Mouse (Mus musculus) retina, embryonic 14.5 days (tissue): ENCODE results near the gene Unk.

Source experiments
- DNase-seq: peaks from one replicate; pipeline ENCODE4 v3.0.0-alpha.2; 2015; ENCODE audit warnings: low spot score

The Unk gene

DNA sequence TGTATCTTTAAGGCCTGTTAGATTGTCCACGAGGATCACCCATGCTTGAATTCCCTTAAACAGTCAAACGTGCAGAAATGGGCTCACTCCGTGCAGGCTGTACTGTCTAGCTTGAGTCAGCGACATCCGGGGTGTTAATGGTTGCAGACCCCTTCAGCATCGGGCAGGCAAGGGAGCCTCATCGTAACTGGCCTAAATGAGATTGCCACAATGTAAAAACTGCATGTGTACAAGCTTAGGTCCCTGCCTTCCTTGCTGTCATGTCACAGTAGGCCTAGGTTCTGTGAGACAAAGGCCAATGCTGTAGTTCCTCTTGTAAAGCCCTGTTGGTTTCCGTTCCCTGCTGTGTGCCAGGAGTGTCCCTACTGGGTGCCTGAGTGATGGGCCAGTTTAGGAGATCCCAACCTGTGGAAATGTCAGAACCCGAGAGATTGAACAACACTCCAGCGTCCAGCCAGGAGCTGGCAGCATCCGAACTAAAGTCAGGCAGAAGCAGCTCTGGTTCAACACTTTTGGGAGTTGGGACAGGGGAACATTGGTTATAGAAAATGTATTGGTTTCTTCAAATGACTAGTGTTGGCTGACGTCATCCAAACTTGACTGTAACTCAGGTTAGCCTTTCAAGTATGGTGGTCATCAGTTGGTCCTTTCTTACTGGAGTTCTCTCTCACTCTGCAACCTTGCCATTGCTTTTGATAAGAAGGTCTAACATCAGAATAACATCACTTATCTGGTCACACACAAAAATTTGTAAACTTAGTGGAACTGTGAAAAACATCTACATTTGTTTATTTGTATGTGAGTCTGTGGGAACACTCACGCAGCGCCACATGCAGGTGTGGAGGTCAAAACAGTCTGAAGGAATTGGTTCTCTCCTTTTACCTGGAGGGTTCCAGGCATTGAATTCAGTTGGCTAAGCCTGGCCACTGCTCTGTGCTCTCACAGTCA is 1.1 kb downstream of the Unk start:
- no peak for DNase-seq

DNA sequence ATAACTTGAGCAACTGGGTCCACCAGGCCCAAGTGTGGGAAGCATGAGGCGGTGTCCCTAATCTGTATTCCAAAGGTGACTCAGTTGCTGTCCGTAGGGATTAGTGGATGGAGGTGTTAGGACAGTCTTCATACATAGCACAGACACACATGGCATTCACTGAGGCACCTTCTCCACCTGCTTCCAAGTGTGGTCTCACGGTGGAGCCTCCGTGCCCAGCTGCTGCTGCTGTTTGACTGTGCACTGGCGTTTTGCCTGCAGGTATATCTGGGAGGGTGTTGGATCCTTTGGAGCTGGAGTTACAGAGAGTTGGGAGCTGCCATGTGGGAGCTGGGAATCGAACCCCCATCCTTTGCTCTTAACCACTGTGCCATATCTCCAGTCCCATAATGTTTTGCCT is 4.5 kb downstream of the Unk start:
- DNase-seq, result no peak

DNA sequence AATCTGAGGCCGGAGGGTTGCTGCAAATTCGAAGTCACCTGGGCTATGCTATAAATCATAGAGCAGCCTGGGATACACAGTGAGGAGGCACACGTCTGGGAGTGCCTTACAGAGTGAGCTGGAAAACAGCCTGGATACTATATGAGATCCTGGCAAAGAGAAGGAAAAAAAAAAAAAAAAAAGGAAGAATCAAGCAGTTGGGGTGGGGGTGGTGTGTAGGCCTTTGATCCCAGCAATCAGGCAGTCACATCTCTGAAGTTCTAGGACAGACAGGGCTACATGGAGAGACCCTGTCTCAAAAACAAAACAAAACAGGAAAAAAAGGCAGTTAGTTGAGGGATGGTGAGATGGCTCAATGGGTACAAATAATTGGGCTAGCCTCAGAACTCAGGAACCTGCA is 6.5 kb downstream of the Unk start:
- no peak for DNase-seq

DNA sequence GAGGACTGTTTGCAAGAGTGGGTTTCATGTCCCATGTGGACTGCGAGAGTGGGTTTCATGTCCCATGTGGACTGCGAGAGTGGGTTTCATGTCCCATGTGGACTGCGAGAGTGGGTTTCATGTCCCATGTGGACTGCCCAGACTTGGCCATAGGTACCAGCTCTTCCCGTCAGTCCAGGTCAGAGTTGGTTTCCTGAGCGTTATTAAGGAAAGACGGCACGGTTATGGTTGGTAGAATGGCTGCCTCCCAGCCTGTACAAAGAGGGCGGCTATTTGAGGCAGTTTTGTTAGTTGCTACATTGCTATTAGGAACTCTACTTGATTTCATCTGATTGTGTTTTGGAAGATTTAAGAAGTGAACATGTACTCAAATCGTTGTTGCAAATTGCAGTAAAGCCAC is 7.7 kb downstream of the Unk start:
- no peak for DNase-seq

DNA sequence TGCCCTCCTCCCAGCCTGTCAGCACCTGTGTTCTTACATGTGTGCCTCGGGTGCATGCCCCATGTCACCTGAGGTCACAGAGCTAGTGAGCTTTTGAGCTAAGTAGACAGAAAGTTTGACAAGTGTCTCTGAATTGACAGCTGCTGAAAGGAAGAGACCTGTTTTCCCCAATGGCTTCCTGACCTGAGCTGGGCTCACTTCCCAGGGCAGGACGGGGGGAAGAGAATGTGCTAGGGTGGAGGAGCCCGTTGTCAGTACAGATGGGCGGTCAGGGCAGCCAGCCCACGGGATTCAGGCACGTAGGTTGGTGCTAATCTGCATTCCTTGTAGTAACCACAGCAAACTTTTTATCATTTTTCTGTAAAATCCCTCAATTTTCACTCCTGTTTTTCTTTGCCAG is 10.5 kb downstream of the Unk start:
- no peak for DNase-seq

DNA sequence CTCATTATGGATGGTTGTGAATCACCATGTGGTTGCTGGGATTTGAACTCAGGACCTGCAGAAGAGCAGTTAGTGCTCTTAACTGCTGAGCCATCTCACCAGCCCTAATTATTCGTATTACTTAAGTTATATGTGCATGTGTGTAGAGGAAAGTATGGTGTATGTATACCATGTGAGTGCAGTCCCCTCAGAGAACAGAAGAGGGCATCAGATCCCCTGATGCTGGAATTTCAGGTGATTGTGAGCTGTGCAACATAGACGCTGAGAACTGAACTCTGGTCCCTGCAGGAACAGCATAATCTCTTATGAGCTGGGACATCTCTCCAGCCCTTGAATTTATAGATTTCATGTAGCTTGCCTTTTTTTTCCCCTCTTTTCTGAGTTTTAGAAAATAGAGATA is 11.7 kb downstream of the Unk start:
- DNase-seq, result no peak

DNA sequence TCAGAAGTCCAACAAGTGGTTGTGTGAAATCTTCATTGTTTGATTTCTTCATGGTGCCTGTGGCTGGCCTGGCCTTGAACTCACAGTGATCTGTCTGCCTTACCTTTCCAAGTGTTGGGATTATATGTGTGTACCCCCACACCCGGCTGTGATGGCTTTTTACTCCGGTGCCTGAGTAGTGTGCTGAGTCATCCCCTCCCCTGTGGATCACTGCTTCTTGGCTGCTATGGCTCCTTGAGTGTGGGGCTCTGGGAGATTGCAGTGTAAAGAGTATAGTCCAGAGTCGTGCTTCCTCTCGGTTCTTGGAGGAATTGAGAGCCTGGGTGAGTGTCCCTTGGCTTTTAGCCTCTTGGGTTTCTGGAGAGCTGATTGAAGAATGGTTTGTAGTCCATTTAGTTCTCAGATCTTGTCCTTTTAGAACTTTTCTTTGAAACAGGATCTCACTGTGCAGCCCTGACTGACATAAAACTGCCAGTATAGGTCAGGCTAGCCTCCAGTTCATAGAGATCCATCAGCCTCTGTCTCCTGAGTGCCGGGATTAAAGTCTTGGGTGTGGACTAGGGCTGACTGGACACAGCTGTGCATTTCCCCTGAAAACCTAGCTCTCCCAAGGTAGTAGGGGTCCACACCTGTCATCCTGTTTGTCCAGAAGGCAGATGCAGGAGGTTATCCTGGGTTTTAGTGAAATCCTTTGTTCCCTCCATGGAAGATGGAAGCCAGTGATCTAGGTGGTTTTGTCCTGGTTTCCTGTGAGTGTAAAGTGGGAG is 12.4 kb downstream of the Unk start:
- DNase-seq, result no peak

DNA sequence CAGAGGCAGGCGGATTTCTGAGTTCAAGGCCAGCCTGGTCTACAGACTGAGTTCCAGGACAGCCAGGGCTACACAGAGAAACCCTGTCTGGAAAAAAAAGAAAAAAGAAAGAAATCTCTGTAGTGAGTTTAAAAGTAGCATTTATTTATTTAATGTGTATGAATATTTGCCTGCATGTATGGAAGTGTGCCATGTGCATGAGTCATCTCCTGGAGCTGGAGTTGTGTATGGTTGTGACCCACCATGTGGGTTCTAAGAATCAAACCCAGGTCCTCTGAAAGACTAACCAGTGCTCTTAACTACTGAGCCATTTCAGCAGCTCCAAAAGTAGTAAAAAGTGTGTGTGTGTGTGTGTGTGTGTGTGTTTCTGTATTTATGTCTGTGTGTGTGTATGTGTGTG is 13.2 kb downstream of the Unk start:
- DNase-seq, result no peak

DNA sequence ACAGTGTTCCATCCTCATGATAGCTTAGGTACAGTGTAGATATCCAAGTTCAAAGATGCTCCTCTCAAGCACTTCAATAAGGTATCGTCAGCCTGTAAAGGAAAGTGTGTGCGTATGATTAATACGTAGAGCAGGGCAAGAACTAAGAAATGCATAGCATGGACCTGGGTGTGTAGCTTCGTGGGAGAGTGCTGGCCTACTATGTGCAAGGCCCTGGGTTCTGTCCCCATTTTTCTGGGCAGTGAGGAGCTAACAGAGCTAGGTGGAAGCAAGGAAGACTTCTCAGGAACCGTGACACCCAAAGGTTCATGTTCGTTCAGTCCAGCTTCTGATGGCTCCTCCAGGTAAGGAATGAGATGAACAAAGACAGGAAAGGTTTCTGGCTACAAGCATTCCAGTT is 15.1 kb downstream of the Unk start:
- no peak for DNase-seq

DNA sequence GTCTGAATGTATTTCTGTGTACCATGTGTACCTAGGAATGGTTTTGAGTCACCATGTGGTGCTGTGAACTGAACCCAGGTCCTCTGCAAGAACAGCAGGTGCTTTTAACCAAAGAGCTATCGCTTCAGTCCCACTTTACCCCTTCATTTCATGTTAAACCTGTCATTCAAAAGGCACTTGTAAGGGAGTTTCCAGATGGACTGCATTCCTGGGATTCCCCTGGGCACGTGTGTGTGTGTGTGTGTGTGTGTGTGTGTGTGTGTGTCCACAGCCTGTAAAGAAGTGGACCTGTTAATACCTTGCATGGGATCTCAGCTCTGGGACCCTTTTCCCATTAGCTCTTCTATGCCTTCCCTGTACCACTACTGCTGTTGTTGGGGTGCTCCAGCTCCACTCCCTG is 19.5 kb downstream of the Unk start:
- no peak for DNase-seq

DNA sequence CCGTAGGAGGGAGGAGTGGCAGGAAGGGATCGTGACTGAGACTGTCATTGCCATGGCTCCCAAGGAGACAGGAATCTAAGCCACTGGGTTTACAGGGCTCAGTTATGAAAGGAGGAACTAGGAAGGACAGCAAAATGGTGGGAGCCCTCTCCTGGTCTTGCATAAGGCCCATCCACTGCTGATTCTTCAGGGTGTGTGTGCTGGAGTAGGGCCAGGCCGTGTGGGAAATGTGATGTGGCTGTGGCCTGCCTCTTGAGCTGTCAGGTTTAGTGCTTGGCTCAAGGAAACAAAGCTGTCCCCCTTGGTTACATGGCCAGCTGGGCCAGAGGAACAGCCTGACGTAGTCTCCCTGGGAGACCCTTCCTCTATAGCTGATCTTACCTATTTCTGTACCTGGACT is 20.1 kb downstream of the Unk start:
- no peak for DNase-seq

DNA sequence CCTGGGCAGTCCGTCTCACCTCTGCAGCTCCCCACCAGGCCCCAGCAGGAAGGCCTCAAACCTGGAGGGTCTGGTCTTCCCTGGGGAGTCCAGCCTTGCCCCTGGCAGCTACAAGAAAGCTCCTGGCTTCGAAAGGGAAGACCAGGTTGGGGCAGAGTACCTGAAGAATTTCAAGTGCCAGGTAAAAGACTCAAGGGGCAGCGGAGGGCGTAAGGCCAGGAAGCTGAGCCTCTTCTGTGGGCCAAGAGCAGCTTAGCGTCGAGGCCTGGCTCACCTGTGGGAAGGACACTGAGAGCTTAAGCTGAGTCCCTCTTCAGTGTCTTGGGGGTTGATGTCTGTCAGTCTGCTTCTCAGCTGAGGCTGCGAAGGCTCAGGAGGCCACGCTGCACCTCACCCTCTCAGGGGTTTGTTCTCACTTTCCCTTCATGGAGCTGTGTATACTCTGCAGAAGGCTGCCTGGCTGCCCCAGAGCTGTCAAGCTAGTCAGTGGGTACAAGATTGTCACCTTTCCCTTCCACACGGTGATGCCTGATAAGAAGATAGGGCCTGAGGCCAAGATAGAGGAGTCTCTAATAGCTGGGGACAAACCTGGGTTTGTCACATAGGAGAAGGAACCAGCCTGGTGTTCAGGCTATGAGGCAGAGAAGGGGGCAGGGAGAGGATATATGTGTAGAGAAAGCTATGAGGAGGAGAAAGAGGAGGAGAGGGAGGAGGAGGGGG is 23.5 kb downstream of the Unk start:
- DNase-seq, result no peak

DNA sequence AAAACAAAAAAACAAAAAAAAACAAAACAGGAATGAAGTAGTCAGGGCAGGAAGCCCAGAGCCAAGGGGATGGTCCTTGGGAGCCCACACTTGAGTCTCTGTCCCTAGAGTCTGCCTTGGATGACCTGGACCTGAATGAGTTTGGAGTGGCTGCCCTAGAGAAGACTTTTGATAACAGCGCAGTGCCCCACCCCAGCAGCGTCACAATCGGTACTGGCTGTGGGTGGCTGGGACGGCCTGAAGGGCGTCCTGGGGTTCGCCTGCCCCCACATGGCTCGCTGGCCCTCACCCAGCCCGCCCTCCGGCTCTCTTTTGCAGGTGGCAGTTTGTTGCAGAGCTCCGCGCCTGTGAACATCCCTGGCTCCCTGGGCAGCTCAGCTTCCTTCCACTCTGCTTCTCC is 25.8 kb downstream of the Unk start:
- no peak for DNase-seq

DNA sequence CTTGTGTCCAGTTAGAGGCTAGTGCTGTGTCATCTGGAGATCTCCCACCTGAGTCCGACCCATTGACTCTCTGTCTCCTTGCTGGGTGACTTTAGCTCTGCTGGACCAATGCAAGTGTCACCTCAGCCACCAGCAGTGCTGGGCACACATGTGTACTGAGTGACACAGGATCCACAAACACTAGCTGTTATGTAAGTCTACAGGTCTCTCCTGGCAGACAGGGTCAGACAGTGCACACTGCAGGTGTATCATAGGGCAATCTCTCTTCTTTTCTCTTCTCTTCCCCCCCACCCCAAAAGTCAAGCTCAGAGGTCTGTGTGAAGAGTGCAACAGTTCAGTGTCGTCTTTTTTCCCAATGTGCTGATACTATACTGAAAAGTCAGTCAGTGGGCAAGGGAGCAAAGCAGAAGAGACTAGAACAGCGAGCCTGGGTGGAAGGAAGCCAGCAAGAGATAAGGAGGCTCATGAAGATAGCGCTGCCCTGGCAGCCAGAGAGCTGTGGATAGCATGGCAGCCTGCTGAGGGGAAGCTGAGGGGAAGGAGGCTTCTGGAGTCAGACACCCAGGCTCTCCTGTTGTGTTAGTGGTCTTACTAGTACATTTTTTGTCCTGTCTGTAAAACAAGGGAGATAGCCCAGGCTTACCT is 27.2 kb downstream of the Unk start:
- no peak for DNase-seq

DNA sequence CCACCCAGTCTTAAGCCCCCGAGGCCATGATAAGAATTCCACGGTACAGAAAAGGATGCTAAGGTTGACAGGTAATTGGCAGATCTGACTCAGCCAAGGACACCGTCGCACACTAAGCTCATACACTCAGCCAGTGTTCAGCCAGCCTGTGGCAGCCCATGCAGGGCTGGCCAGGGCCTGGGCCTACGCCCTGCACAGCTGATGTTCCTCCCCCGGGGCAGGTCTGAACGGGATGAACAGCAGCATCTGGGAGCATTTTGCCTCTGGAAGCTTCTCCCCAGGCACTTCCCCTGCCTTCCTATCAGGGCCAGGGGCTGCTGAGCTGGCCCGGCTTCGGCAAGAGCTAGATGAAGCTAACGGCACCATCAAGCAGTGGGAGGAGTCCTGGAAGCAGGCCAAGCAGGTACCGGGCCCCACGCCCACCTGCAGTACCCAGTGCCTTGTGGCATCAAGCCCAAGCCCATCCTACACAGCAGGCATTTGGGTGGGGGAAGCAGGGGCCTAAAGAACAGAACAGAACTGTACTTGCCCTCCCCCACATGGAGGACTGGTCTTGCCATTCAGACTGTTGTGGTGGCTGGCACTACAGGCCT is 28.0 kb downstream of the Unk start:
- DNase-seq, result no peak

DNA sequence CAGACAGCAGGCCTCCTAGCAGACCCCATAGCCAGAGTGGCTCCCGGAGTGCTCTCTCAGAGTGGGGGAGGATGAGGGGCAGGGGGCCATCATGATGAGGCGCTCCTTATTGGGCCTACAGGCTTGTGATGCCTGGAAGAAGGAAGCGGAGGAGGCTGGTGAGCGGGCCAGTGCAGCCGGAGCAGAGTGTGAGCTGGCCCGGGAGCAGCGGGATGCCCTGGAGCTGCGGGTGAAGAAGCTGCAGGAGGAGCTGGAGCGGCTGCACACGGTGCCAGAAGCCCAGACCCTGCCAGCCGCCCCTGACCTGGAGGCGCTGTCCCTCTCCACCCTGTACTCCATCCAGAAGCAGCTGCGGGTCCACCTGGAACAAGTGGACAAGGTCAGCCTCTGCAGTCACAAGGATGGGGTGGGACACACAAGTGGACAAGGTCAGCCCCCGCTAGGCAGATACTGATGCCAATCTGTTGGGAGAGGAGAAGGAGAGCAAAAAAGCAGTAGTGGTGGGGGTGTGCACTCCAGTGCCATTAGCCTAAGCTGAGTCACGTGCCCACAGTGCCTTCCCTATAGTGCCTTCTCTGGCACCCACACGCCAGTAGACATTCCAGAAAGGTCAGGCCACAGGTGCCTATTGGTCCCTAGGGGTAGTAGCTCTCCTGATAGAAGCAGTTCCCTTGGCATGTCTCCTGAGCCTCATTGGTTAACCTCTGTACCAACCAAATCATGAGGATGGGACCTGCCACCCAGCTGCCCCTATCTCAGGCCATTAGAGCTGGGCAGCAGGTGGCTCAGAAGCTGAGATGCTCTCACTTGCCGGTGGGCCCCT is 29.0 kb downstream of the Unk start:
- no peak for DNase-seq

DNA sequence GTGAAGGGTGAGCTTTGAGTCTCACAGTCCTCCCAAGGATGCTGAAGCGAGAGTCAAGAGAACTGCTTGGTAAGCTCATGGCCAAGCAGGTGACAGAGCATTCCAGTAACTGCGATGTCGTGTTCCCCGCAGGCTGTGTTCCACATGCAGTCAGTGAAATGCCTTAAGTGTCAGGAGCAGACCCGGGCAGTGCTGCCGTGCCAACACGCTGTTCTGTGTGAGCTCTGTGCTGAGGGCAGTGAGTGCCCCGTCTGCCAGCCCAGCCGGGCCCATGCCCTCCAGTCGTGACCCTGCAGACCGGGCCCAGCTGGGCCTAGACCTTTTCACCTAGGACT is 29.5 kb downstream of the Unk start:
- DNase-seq, result no peak

DNA sequence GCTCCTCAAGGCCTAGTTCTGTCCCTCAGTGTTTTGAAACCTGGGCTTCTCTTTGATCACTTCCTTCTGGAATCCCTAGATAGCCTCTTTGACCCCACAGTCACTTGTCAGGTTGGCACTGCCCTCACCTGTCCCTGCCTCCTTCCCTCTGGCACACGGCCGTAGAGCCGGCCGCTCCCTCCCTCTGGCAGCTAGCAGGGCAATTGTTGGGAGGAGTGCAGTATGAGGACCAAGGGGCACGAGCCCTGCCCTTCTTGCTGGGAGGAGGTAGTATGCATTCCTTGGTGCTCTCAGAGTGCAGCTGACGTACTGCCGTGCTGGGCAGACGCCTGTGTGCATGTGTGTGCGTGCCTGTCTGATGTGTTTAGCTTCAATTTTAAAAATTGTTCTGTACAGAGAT is 30.5 kb downstream of the Unk start:
- no peak for DNase-seq

DNA sequence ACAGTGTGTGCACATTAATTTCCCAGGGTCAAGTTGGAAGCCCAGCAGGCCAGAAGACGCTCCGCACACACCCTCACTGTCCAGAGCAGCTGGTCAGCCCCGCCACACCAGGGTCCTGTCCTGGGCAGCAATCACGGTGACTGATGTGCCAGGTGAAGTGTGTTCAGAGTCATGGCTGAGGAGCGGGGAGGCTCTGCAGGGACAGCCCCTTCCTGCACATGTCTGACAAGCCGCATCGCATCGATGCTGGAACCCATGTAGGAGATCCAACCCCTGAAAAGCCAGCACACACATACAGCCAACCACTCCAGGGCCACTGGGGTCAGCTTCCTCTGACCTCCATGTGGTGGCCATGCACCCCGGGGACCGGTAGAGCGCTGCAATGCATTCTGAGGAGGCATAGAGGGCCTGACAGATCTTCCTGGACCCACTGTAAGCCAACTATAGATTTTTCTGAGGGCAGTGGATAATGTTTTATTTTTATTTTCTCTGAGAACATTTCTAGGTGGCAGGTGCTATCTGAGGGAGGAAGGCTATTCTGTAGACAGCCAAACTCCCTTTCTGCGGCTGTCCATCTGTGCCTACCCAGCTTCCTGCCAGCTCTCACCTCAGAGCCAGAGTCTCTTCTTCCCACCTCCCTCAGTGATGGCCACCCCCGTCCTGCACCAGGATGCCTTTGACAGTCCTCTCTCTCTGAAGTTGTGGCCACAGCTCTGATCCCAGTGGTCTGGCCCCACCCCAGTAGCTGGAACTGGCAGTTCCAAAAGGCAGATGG is 31.7 kb downstream of the Unk start:
- DNase-seq, result no peak

DNA sequence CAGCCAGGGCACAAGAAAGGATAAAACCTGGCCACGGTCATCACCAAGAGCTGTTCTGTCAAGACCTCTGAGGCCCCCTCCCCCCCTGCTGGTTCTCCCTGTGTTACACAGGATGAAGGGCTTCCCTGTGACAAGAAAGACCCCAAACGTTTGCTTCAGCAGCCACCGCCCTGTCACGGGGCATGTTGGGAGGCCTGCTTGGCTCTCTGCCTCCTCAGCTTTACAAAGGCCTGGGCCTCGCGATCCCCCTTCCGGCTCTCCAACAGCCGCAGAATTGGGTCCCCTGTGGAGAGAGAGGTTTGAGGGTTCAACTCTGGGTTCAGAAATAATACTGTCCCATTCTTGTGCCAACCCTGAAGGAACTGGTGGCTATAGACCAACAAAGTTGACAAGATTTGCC is 32.4 kb downstream of the Unk start:
- no peak for DNase-seq
